Mouse (Mus musculus): ENCODE results near the gene Slc25a13.

DNA sequence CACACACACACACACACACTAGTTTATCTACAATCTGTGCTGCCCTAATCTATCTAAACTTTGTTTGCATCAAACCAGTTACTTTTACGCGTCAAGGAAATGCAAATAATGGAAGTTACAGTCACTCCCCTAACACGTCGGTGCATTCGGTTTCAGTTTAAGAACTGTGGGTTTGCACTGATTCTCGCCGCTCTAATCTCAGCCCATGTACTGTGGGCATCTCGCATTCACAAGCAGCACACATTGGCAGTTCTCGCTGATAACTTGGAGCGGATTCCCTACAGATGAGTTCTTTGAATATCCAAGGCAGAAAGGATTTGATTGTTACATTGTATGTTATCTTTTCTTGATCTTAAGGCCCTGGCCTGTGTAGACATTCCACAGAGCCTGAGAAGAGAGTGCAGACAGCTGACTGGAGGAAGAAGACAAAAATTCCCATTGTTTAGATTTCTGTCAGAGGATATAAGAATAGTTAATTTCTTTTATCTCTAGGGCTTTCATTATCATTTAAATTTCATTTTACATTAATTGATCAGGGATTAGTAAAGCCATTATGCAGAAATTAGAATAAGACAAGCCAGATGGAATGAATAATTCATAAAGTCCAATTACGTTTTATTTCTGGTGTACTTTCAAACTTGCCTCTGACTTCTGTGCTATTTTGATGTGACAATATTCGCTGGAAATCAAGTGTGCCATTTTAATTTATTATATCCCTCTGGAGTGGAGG is 212.1 kb downstream of the Slc25a13 start:
- TF ChIP-seq CTCF (IDR thresholded peaks at IDR 0.05; ENCODE audit: extremely low read depth, insufficient read length, insufficient replicate concordance, low read depth, low read length) (no peak), POLR2A (IDR thresholded peaks at IDR 0.05; ENCODE audit: low read depth, low read length) (no peak)

All from small intestine, adult 2 months (tissue).